Mouse (Mus musculus) thymus, adult 2 months (tissue): ENCODE data around the gene Map3k21.

Experiments used
- CTCF ChIP-seq: fragments of 200-500 bp; IDR thresholded peaks from 2 replicates; pipeline ENCODE4 v1.5.1; 2012; ENCODE audit warnings: mild to moderate bottlenecking, control low read depth, low read length, moderate library complexity, borderline replicate concordance; ENCODE audit not compliant: control insufficient read depth, poor library complexity, insufficient read depth; ENCODE audit errors: extremely low read depth
- POLR2A ChIP-seq: fragments of 200-500 bp; IDR thresholded peaks from 2 replicates; pipeline ENCODE4 v1.6.1; 2012; ENCODE audit warnings: mild to moderate bottlenecking, low read length, control low read depth, moderate library complexity; ENCODE audit not compliant: control insufficient read depth, poor library complexity, insufficient read depth; ENCODE audit errors: extremely low read depth

DNA sequence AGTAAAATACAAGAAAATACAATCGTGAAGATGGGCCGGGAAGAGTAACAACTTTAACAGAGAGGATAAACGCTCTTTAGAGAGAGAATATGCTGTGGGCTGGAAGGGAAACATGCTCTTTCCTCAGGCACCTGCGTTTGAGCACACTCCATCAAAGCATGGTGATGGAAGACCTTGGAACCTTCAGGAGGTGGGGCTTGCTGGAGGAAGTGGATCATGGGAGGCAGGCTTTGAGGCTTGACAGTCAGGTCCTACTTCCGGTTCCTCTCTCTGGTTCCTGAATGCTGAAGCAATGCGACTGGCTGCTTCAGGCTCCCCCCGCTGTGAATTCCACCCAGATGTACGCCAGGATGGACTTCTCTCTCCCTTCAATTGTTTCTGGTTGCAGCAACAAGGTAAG, 49.8 kb downstream of the Map3k21 start:
- TF ChIP-seq POLR2A (no peak), CTCF (no peak)
